Mouse (Mus musculus): ENCODE measurements at regions not wholly inside any gene's neighbourhood (a gene's known extent, or its start where the extent isn't known, plus 50 kb on each side); places are given as distances from the start of the nearest gene placed in this dataset.

- no peak for DNase-seq (ENCODE audit: low spot score)
Observed at GRCm38 (mm10) chr9:120814286-120814685, 114.7 kb upstream of the Ctnnb1 start.

GRCm38 (mm10) chr9:120818726-120819317 lies 110.2 kb upstream of the Ctnnb1 start:
- DNase-seq (ENCODE audit: low spot score) = no peak

- no peak for DNase-seq (ENCODE audit: low spot score)
Observed at GRCm38 (mm10) chr9:120820892-120821291, 108.1 kb upstream of the Ctnnb1 start.

- DNase-seq (ENCODE audit: low spot score) = no peak
Observed at GRCm38 (mm10) chr9:120823397-120823796, 105.6 kb upstream of the Ctnnb1 start.

GRCm38 (mm10) chr9:120826266-120826665 lies 102.8 kb upstream of the Ctnnb1 start:
- DNase-seq (ENCODE audit: low spot score) = no peak

- DNase-seq (ENCODE audit: low spot score) = no peak
Observed at GRCm38 (mm10) chr9:120830526-120830925, 98.5 kb upstream of the Ctnnb1 start.

GRCm38 (mm10) chr9:120834166-120834565 lies 94.8 kb upstream of the Ctnnb1 start:
- no peak for DNase-seq (ENCODE audit: low spot score)

- no peak for DNase-seq (ENCODE audit: low spot score)
Observed at GRCm38 (mm10) chr9:120835621-120836020, 93.4 kb upstream of the Ctnnb1 start.

GRCm38 (mm10) chr9:120837431-120838150 lies 91.4 kb upstream of the Ctnnb1 start:
- no peak for DNase-seq (ENCODE audit: low spot score)

- no peak for DNase-seq (ENCODE audit: low spot score)
Observed at GRCm38 (mm10) chr9:120843753-120844152, 85.3 kb upstream of the Ctnnb1 start.

GRCm38 (mm10) chr9:120845538-120845937 lies 83.5 kb upstream of the Ctnnb1 start:
- no peak for DNase-seq (ENCODE audit: low spot score)

- DNase-seq (ENCODE audit: low spot score) = no peak
Observed at GRCm38 (mm10) chr9:120847649-120848048, 81.4 kb upstream of the Ctnnb1 start.

- no peak for DNase-seq (ENCODE audit: low spot score)
Observed at GRCm38 (mm10) chr9:120848962-120849361, 80.1 kb upstream of the Ctnnb1 start.

GRCm38 (mm10) chr9:120850092-120850491 lies 78.9 kb upstream of the Ctnnb1 start:
- DNase-seq (ENCODE audit: low spot score) = no peak

- DNase-seq (ENCODE audit: low spot score) = no peak
Observed at GRCm38 (mm10) chr9:120851914-120852313, 77.1 kb upstream of the Ctnnb1 start.

GRCm38 (mm10) chr9:120852572-120852971 lies 76.4 kb upstream of the Ctnnb1 start:
- no peak for DNase-seq (ENCODE audit: low spot score)

- no peak for DNase-seq (ENCODE audit: low spot score)
Observed at GRCm38 (mm10) chr9:120853032-120853597, 75.9 kb upstream of the Ctnnb1 start.

GRCm38 (mm10) chr9:120854351-120854750 lies 74.7 kb upstream of the Ctnnb1 start:
- no peak for DNase-seq (ENCODE audit: low spot score)

GRCm38 (mm10) chr9:120855293-120856050 lies 73.5 kb upstream of the Ctnnb1 start:
- DNase-seq (ENCODE audit: low spot score) = no peak

GRCm38 (mm10) chr9:120857849-120858510 lies 71.0 kb upstream of the Ctnnb1 start:
- DNase-seq (ENCODE audit: low spot score) = no peak

- DNase-seq (ENCODE audit: low spot score) = no peak
Observed at GRCm38 (mm10) chr9:120860969-120861595, 67.9 kb upstream of the Ctnnb1 start.

Data from c-Kit-positive CD71-positive TER-119-positive erythroid progenitor cells, embryonic 14.5 days (primary cell).